Comparison of ENCODE assay signal across 8 mouse cellular contexts in genomic region chr13:56159016-56159601, GRCm38 (mm10). TPM values are rescaled to one million over a fixed set of nuclear protein-coding genes. Genes with fewer than 3 reads are reported as not detected.
A peak's percentile ranks its signal among the peaks of the same experiment; 100 is the strongest.
DNase-seq lines count a peak whose midpoint lies in the region; ATAC-seq lines count a peak whose summit lies in the region.
"Had no signal": no experiment of that assay in that cellular context is flagged by ENCODE, and none has a peak within 500 bp of the region (broad histone marks: within the 10 kb centered on the region; RNA-seq: fewer than 3 reads in every experiment).

No protein-coding gene starts in this region.

- H3K4me3 ChIP-seq in liver, embryonic 12.5 days, result no peak overlapping the region
- H3K4me3 ChIP-seq in limb, embryonic 10.5 days, result peak overlapping the region; percentile 32
- no peak overlapping the region for H3K4me3 ChIP-seq in stomach, embryonic 16.5 days (replicated peaks; ENCODE audit: low read length)
- H3K4me3 ChIP-seq: neural tube, embryonic 13.5 days had no signal

- no peak overlapping the region for H3K9ac ChIP-seq in liver, embryonic 12.5 days
- peak overlapping the region; percentile 23 for H3K9ac ChIP-seq in stomach, embryonic 16.5 days (ENCODE audit: low read length)
- H3K9ac ChIP-seq: neural tube, embryonic 13.5 days had no signal

- H3K27ac ChIP-seq in liver, embryonic 12.5 days, result peak overlapping the region; percentile 36; the same call in 1 of the 2 replicates
- H3K27ac ChIP-seq in limb, embryonic 10.5 days, result peak overlapping the region; percentile 95
- peak overlapping the region; percentile 41 for H3K27ac ChIP-seq in stomach, embryonic 16.5 days (ENCODE audit: low read length)
- H3K27ac ChIP-seq: neural tube, embryonic 13.5 days had no signal

- intact Hi-C loops in left cerebral cortex, postnatal 4 days (cut with DNase I), result no loop called here

- no peak for DNase-seq in liver
- peak; percentile 41 for DNase-seq in embryo, embryonic 10.5 days (ENCODE audit: low spot score)
- DNase-seq in limb, embryonic 10.5 days (ENCODE audit: low spot score), result peak; percentile 78
- no peak for DNase-seq in left cerebral cortex, postnatal 4 days
- DNase-seq in testis, postnatal 14 days (ENCODE audit: low spot score), result no peak

- no peaks in the 10 kb centered on the region; the same call in 1 of the 2 replicates for H3K27me3 ChIP-seq in liver, embryonic 12.5 days (replicated peaks)
- no peaks in the 10 kb centered on the region for H3K27me3 ChIP-seq in limb, embryonic 10.5 days (ENCODE audit: low read depth, poor library complexity, severe bottlenecking)
- H3K27me3 ChIP-seq in stomach, embryonic 16.5 days (ENCODE audit: control insufficient read depth, insufficient read depth, low read length), result no peaks in the 10 kb centered on the region
- H3K27me3 ChIP-seq: neural tube, embryonic 13.5 days had no signal

- H3K4me1 ChIP-seq in liver, embryonic 12.5 days, result peaks cover 16% of the 10 kb centered on the region; the same call in 1 of the 2 replicates
- H3K4me1 ChIP-seq in limb, embryonic 10.5 days, result peaks cover 100% of the 10 kb centered on the region
- peaks cover 28% of the 10 kb centered on the region for H3K4me1 ChIP-seq in stomach, embryonic 16.5 days (ENCODE audit: control insufficient read depth, insufficient read depth, low read length)

- no peaks in the 10 kb centered on the region for H3K36me3 ChIP-seq in liver, embryonic 12.5 days
- H3K36me3 ChIP-seq in limb, embryonic 10.5 days, result no peaks in the 10 kb centered on the region
- H3K36me3 ChIP-seq in stomach, embryonic 16.5 days (ENCODE audit: control insufficient read depth, insufficient read depth, low read length), result no peaks in the 10 kb centered on the region
- H3K36me3 ChIP-seq: neural tube, embryonic 13.5 days had no signal

- peak; percentile 42; the same call in 1 of the 2 replicates for ATAC-seq in liver, embryonic 12.5 days
- peak; percentile 55; the same call in 1 of the 2 replicates for ATAC-seq in stomach, embryonic 16.5 days (ENCODE audit: insufficient read depth, low FRiP score)

- peak overlapping the region; percentile 22; the same call in 1 of the 2 replicates for H3K4me2 ChIP-seq in liver, embryonic 12.5 days
- H3K4me2 ChIP-seq in stomach, embryonic 16.5 days (ENCODE audit: low read depth, low read length), result peak overlapping the region; percentile 26
- H3K4me2 ChIP-seq: neural tube, embryonic 13.5 days had no signal

- WGBS in liver, embryonic 12.5 days (ENCODE audit: insufficient replicate concordance), result 38% methylated on average over 14 of the region's 14 CpGs
- 16% methylated on average over 14 of the region's 14 CpGs for WGBS in limb, embryonic 10.5 days
- WGBS in stomach, embryonic 16.5 days, result 44% methylated on average over 14 of the region's 14 CpGs

- no peaks in the 10 kb centered on the region for H3K9me3 ChIP-seq in liver, embryonic 12.5 days (replicated peaks)
- no peaks in the 10 kb centered on the region for H3K9me3 ChIP-seq in limb, embryonic 10.5 days (replicated peaks)
- no peaks in the 10 kb centered on the region for H3K9me3 ChIP-seq in stomach, embryonic 16.5 days (replicated peaks; ENCODE audit: control insufficient read depth, low read length)
- H3K9me3 ChIP-seq: neural tube, embryonic 13.5 days had no signal

RNA-seq across cellular contexts. Expression of gene Tifab, which starts 19.6 kb away (rescaled TPM):
- 4.7 and 5.0 TPM in 2 replicates for polyA plus RNA-seq in liver, embryonic 12.5 days (2016; fragmentation: Nextera tagmentation; extraction: Ambion mirVana)
- 0.63 and 1.2 TPM in 2 replicates for polyA plus RNA-seq in limb, embryonic 10.5 days (2016; fragmentation: Nextera tagmentation; extraction: Ambion mirVana)
- polyA plus RNA-seq in stomach, embryonic 16.5 days (2015; fragmentation: Nextera tagmentation; extraction: Ambion mirVana), result 4.9 and 5.6 TPM in 2 replicates
- total RNA-seq in left cerebral cortex, postnatal 4 days (2021), result under 1 TPM; 0.89 to 0.94 TPM

RNA-seq across cellular contexts. Expression of gene H2afy, which starts 22.9 kb away (rescaled TPM):
- 162 and 164 TPM in 2 replicates for polyA plus RNA-seq in liver, embryonic 12.5 days (2016; fragmentation: Nextera tagmentation; extraction: Ambion mirVana)
- 642 and 645 TPM in 2 replicates for polyA plus RNA-seq in limb, embryonic 10.5 days (2016; fragmentation: Nextera tagmentation; extraction: Ambion mirVana)
- 247 and 271 TPM in 2 replicates for polyA plus RNA-seq in stomach, embryonic 16.5 days (2015; fragmentation: Nextera tagmentation; extraction: Ambion mirVana)
- 100 to 1,000 TPM; 114 to 116 TPM for total RNA-seq in left cerebral cortex, postnatal 4 days (2021)

Comparison
In these comparisons a context has a peak if more than half of its experiments do, and no peak if none do; other contexts are left out.
1. H3K27ac ChIP-seq: peak in every context shown above with its lines; median percentile 95 in limb, embryonic 10.5 days; 41 in stomach, embryonic 16.5 days; 36 in liver, embryonic 12.5 days.
2. DNase-seq: peak in embryo, embryonic 10.5 days (single experiment) and limb, embryonic 10.5 days (single experiment); none in liver (single experiment), left cerebral cortex, postnatal 4 days (single experiment) and testis, postnatal 14 days (single experiment).